Mouse (Mus musculus) cerebellum, adult 11 months (tissue): Measurements from ENCODE around the gene Msl3l2.
A peak's percentile ranks its signal among the peaks of the same experiment; 100 is the strongest.

Source experiments
- DNase-seq: peaks from one replicate; pipeline ENCODE4 v3.0.0; 2022

The Msl3l2 gene

GRCm38 (mm10) chr10:56106333-56106995 lies at the start of gene Msl3l2:
Gene Msl3l2 (plus strand): TSS chr10:56106917.
- peak; percentile 74 for DNase-seq

GRCm38 (mm10) chr10:56058979-56059422 lies 47.7 kb upstream of the Msl3l2 start:
- DNase-seq: no peak

GRCm38 (mm10) chr10:56061238-56061830 lies 45.4 kb upstream of the Msl3l2 start:
- DNase-seq: no peak

GRCm38 (mm10) chr10:56062746-56063145 lies 44.0 kb upstream of the Msl3l2 start:
- DNase-seq: no peak

GRCm38 (mm10) chr10:56089714-56090113 lies 17.0 kb upstream of the Msl3l2 start:
- DNase-seq: no peak

GRCm38 (mm10) chr10:56094586-56094985 lies 12.1 kb upstream of the Msl3l2 start:
- no peak for DNase-seq

- no peak for DNase-seq
Measured at GRCm38 (mm10) chr10:56096757-56097156, 10.0 kb upstream of the Msl3l2 start.

- DNase-seq: no peak
Measured at GRCm38 (mm10) chr10:56099126-56099525, 7.6 kb upstream of the Msl3l2 start.

GRCm38 (mm10) chr10:56099641-56100310 lies 6.9 kb upstream of the Msl3l2 start:
- DNase-seq: no peak

- no peak for DNase-seq
Measured at GRCm38 (mm10) chr10:56106996-56107334, 248 bp downstream of the Msl3l2 start.

GRCm38 (mm10) chr10:56114951-56115635 lies 8.4 kb downstream of the Msl3l2 start:
- peak; percentile 67 for DNase-seq

- peak; percentile 64 for DNase-seq
Measured at GRCm38 (mm10) chr10:56115636-56116180, 9.0 kb downstream of the Msl3l2 start.

GRCm38 (mm10) chr10:56126972-56127371 lies 20.3 kb downstream of the Msl3l2 start:
- no peak for DNase-seq

GRCm38 (mm10) chr10:56129642-56130041 lies 22.9 kb downstream of the Msl3l2 start:
- no peak for DNase-seq

GRCm38 (mm10) chr10:56137191-56137590 lies 30.5 kb downstream of the Msl3l2 start:
- DNase-seq: no peak

GRCm38 (mm10) chr10:56148920-56149319 lies 42.2 kb downstream of the Msl3l2 start:
- no peak for DNase-seq

- no peak for DNase-seq
Measured at GRCm38 (mm10) chr10:56156956-56157355, 50.2 kb downstream of the Msl3l2 start.

- DNase-seq: no peak
Measured at GRCm38 (mm10) chr10:56158207-56158606, 51.5 kb downstream of the Msl3l2 start.

- DNase-seq: no peak
Measured at GRCm38 (mm10) chr10:56158748-56159147, 52.0 kb downstream of the Msl3l2 start.

- DNase-seq: peak; percentile 9
Measured at GRCm38 (mm10) chr10:56164411-56164810, 57.7 kb downstream of the Msl3l2 start.

- no peak for DNase-seq
Measured at GRCm38 (mm10) chr10:56165758-56166157, 59.0 kb downstream of the Msl3l2 start.
